Mouse (Mus musculus): ENCODE measurements around the gene Aqp6. TPM values are rescaled to one million over a fixed set of nuclear protein-coding genes. Genes with fewer than 3 reads are reported as not detected.
A peak's percentile ranks its signal among the peaks of the same experiment; 100 is the strongest.

Gene Aqp6
- total and polyA plus RNA-seq, 3 experiments: 0.08 to 0.27 (median 0.18) TPM

DNA sequence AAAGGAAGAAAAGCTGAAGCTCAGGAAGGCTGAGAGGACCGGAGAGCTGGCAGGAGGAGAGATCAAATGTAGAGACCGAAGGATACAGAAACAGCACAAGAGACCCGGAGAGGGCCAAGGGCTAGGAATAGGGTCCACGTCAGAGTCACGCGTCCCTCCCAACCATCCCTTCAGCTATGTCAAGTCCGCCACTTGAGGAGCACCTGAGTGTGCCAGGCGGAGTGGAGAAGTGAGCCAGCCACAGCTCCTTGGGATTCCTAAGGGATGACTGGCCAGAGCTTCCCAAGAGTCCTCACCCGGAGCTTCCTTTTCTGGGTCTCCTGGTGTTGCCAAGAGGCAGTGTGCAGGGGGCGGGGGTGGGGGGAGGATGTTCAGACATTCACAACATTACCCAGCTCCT, 6.2 kb upstream of the Aqp6 start:
- H3K27me3 ChIP-seq (ENCODE audit: control insufficient read depth, insufficient read depth, low read length): peaks cover 14% of the 10 kb centered on the region

DNA sequence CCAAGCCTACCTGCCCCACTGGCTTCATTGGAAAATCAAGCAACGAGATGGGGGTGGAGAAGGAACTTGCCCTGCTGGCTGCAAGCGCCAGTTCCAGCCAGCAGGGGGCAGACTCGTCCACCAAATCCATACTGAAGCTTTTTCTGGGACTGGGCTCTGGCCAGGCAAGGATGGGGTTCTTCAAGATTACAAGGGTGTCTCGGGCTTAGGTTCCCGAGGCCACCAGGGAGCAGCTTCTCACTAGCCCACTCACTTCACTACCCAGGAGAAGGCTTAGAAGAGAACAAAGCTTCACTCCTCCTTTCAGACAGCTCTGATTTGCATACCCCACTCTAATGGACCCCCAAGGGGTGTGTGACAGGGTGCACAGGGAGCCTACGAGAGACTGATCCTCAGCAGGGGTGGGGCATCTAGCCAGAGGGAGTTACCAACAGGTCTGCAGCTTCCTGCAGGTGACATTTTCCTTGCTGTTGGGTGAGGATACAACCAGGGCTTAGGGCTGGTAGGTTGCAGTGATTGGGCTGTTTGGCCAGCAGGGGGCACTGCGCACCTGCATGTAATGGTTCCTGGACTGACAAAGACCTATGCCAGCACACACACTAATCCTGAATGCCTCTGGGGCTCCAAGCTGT, 5.0 kb upstream of the Aqp6 start:
- peaks cover 9% of the 10 kb centered on the region for H3K27me3 ChIP-seq (ENCODE audit: control insufficient read depth, insufficient read depth, low read length)
- no peak overlapping the region for H3K27ac ChIP-seq
- H3K4me3 ChIP-seq: no peak overlapping the region
- peak; percentile 80 to 86 for DNase-seq
- no peak overlapping the region for H3K9ac ChIP-seq (ENCODE audit: low read depth, low read length)
- TF ChIP-seq CTCF (IDR thresholded peaks at IDR 0.05) (peak; percentile 68), POLR2A (IDR thresholded peaks at IDR 0.05; ENCODE audit: insufficient read depth, low read depth, low read length) (no peak), EP300 (IDR thresholded peaks at IDR 0.05; ENCODE audit: insufficient read depth, low read depth, low read length) (peak; percentile 72; the same call in 1 of the 2 replicates)
- 0% methylated on average over 7 of the region's 7 CpGs for WGBS
- no peaks in the 10 kb centered on the region for H3K4me1 ChIP-seq (ENCODE audit: control insufficient read depth, insufficient read depth, low read length)
- no peaks in the 10 kb centered on the region for H3K79me2 ChIP-seq (replicated peaks; ENCODE audit: control insufficient read depth, insufficient read depth, low read length)
- intact Hi-C loops (cut with DNase I): loop anchor here (1.0 to 2.0 kb wide), 5 partner anchors 73 to 313 kb away; no protein-coding TSS in a partner anchor
- H3K36me3 ChIP-seq (ENCODE audit: control insufficient read depth, insufficient read depth, low read length): no peaks in the 10 kb centered on the region

More for the DNA sequence above, 6.2 kb upstream of the Aqp6 start:
- no peak overlapping the region for H3K9ac ChIP-seq (ENCODE audit: low read depth, low read length)
- H3K4me1 ChIP-seq (ENCODE audit: control insufficient read depth, insufficient read depth, low read length): no peaks in the 10 kb centered on the region
- no peak overlapping the region for H3K27ac ChIP-seq
- TF ChIP-seq CTCF (IDR thresholded peaks at IDR 0.05) (no peak), POLR2A (IDR thresholded peaks at IDR 0.05; ENCODE audit: insufficient read depth, low read depth, low read length) (no peak), EP300 (IDR thresholded peaks at IDR 0.05; ENCODE audit: insufficient read depth, low read depth, low read length) (no peak)
- H3K79me2 ChIP-seq (replicated peaks; ENCODE audit: control insufficient read depth, insufficient read depth, low read length): no peaks in the 10 kb centered on the region
- H3K4me3 ChIP-seq: no peak overlapping the region
- DNase-seq: no peak
- WGBS: 71% methylated on average over 10 of the region's 10 CpGs
- intact Hi-C loops (cut with DNase I): no loop called here
- no peaks in the 10 kb centered on the region for H3K36me3 ChIP-seq (ENCODE audit: control insufficient read depth, insufficient read depth, low read length)

DNA sequence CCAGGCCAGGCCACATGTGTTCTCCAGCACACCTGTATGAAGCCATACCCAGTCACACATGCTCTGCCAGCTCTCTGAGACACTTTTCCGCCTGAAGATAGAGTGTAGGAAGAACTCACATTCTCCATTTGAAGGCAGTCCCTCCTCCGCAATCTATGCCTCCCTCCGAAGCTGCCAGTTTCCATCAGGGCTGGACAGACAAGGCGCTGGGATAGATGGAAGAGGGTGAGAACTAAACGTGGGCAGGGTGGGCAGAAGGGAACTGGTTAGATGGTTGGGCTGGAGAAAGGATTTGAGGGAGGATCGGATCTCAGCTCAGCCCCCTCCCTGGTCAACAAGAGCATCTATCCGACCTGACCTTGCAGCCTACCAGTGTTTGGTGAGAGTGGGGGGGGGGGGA, 4.4 kb upstream of the Aqp6 start:
- intact Hi-C loops (cut with DNase I): loop anchor here (1.0 to 2.0 kb wide), 5 partner anchors 72 to 312 kb away; no protein-coding TSS in a partner anchor
- Histone ChIP-seq H3K27me3 (ENCODE audit: control insufficient read depth, insufficient read depth, low read length) (0 out of 2 replicates have a peak, but pooled peaks cover 4% of the 10 kb centered on the region), H3K9ac (ENCODE audit: low read depth, low read length) (no peak overlapping the region), H3K79me2 (replicated peaks; ENCODE audit: control insufficient read depth, insufficient read depth, low read length) (no peaks in the 10 kb centered on the region), H3K4me1 (ENCODE audit: control insufficient read depth, insufficient read depth, low read length) (no peaks in the 10 kb centered on the region), H3K36me3 (ENCODE audit: control insufficient read depth, insufficient read depth, low read length) (no peaks in the 10 kb centered on the region), H3K4me3 (no peak overlapping the region), H3K27ac (no peak overlapping the region)
- no peak for TF ChIP-seq POLR2A (IDR thresholded peaks at IDR 0.05; ENCODE audit: insufficient read depth, low read depth, low read length)
- TF ChIP-seq EP300 (IDR thresholded peaks at IDR 0.05; ENCODE audit: insufficient read depth, low read depth, low read length): no peak
- no peak for TF ChIP-seq CTCF (IDR thresholded peaks at IDR 0.05)
- DNase-seq: no peak
- 57% methylated on average over 7 of the region's 7 CpGs for WGBS

DNA sequence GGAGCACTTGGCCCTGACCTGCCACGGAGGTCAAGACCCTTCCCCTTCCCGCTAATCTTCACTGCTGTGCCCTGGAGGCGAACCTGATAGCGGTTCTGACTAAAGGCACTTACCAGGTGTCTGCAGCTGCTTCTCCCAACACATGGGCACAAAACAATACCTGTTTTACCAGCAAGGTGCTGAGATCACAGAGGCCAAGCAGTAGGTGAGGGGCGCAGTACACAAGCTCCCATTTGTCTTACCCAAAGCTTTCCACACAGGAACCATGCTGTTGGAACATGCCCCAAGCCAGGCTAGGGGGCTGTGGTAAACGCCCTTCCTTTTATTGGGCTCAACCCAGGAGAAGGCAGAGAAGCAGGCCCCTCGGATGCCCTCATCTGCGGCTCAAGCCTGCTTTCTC, 3.6 kb upstream of the Aqp6 start:
- no peaks in the 10 kb centered on the region for H3K36me3 ChIP-seq (ENCODE audit: control insufficient read depth, insufficient read depth, low read length)
- TF ChIP-seq POLR2A (IDR thresholded peaks at IDR 0.05; ENCODE audit: insufficient read depth, low read depth, low read length) (no peak), CTCF (IDR thresholded peaks at IDR 0.05) (no peak), EP300 (IDR thresholded peaks at IDR 0.05; ENCODE audit: insufficient read depth, low read depth, low read length) (no peak)
- no peak overlapping the region for H3K4me3 ChIP-seq
- H3K79me2 ChIP-seq (replicated peaks; ENCODE audit: control insufficient read depth, insufficient read depth, low read length): no peaks in the 10 kb centered on the region
- DNase-seq: no peak
- H3K4me1 ChIP-seq (ENCODE audit: control insufficient read depth, insufficient read depth, low read length): no peaks in the 10 kb centered on the region
- no peak overlapping the region for H3K9ac ChIP-seq (ENCODE audit: low read depth, low read length)
- no peak overlapping the region for H3K27ac ChIP-seq
- intact Hi-C loops (cut with DNase I): loop anchor here (2.0 kb wide), 2 partner anchors 181 to 311 kb away; no protein-coding TSS in a partner anchor
- 65% methylated on average over 8 of the region's 8 CpGs for WGBS
- H3K27me3 ChIP-seq (ENCODE audit: control insufficient read depth, insufficient read depth, low read length): 0 out of 2 replicates have a peak, but pooled peaks cover 2% of the 10 kb centered on the region

DNA sequence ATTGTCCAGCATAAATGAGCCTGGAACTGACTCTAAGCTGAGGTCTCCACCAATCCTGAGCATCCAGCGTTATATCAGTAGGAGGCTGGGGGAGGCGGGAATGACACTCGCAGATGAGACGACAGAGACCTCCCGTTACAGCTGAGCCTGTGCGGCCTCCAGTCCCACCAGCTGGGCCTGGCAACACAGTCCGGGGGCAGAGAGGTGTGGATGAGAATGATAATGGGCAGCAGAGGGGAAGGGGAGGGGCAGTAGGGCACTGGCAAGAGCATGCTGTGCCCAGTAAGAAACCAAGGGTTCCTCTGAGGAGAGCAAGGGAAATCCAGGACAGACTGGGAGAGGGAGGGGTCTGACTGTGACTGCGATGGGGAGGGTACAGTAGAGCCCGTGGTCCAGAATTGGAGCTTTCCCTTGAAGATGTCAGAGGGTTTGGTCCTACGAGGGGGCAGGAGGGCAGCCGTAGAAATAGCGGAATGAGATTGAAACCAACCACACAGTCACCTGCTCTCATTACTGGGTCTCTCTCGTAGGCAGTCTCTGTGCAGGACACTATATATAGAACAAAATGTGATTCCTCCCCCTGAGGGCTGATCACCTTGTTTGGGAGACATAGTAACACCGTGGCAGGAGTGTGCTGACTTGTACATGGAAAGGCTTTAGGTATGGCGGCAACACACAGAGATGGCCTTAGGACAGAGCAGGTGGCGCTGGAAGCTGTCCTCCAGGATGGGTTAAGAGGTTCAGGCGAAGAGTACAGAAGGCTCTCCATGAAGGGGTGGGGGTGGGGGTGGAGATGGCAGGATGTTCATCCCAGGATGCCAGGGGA, 1.7 kb upstream of the Aqp6 start:
- intact Hi-C loops (cut with DNase I): no loop called here
- H3K4me1 ChIP-seq (ENCODE audit: control insufficient read depth, insufficient read depth, low read length): no peaks in the 10 kb centered on the region
- H3K36me3 ChIP-seq (ENCODE audit: control insufficient read depth, insufficient read depth, low read length): no peaks in the 10 kb centered on the region
- DNase-seq: no peak
- no peaks in the 10 kb centered on the region for H3K79me2 ChIP-seq (replicated peaks; ENCODE audit: control insufficient read depth, insufficient read depth, low read length)
- H3K4me3 ChIP-seq: no peak overlapping the region
- TF ChIP-seq POLR2A (IDR thresholded peaks at IDR 0.05; ENCODE audit: insufficient read depth, low read depth, low read length) (no peak), EP300 (IDR thresholded peaks at IDR 0.05; ENCODE audit: insufficient read depth, low read depth, low read length) (no peak), CTCF (IDR thresholded peaks at IDR 0.05) (no peak)
- 0 out of 2 replicates have a peak, but pooled peaks cover 2% of the 10 kb centered on the region for H3K27me3 ChIP-seq (ENCODE audit: control insufficient read depth, insufficient read depth, low read length)
- no peak overlapping the region for H3K9ac ChIP-seq (ENCODE audit: low read depth, low read length)
- H3K27ac ChIP-seq: no peak overlapping the region
- 63% methylated on average over 17 of the region's 17 CpGs for WGBS

DNA sequence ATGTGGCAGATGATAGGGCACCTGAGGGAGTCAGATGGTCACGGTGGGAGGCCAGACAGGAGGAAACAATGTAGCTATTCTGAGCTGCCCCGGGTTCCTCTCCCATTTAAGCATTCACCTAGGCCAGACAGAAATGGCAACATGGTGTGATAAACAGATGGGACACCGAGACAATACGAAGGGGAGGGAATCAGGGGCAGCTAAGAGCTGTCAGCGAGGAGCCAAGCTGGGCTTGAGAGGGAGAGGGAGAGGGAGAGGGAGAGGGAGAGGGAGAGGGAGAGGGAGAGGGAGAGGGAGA, 572 bp downstream of the Aqp6 start:
- Histone ChIP-seq H3K27ac (no peak overlapping the region), H3K4me1 (ENCODE audit: control insufficient read depth, insufficient read depth, low read length) (no peaks in the 10 kb centered on the region), H3K36me3 (ENCODE audit: control insufficient read depth, insufficient read depth, low read length) (no peaks in the 10 kb centered on the region), H3K79me2 (replicated peaks; ENCODE audit: control insufficient read depth, insufficient read depth, low read length) (no peaks in the 10 kb centered on the region), H3K27me3 (ENCODE audit: control insufficient read depth, insufficient read depth, low read length) (0 out of 2 replicates have a peak, but pooled peaks cover 2% of the 10 kb centered on the region), H3K9ac (ENCODE audit: low read depth, low read length) (no peak overlapping the region), H3K4me3 (no peak overlapping the region)
- no peak for DNase-seq
- TF ChIP-seq CTCF (IDR thresholded peaks at IDR 0.05) (no peak), EP300 (IDR thresholded peaks at IDR 0.05; ENCODE audit: insufficient read depth, low read depth, low read length) (no peak), POLR2A (IDR thresholded peaks at IDR 0.05; ENCODE audit: insufficient read depth, low read depth, low read length) (no peak)
- WGBS: 37% methylated on average over 3 of the region's 5 CpGs
- intact Hi-C loops (cut with DNase I): no loop called here

Data from heart, adult 2 months (tissue).